Mouse (Mus musculus): ENCODE data around the gene Spsb2. TPM values are rescaled to one million over a fixed set of nuclear protein-coding genes. Genes with fewer than 3 reads are reported as not detected.

The Spsb2 gene
- 6.3 and 10.1 TPM in 2 replicates for total RNA-seq (2012; rRNA removed)

DNA sequence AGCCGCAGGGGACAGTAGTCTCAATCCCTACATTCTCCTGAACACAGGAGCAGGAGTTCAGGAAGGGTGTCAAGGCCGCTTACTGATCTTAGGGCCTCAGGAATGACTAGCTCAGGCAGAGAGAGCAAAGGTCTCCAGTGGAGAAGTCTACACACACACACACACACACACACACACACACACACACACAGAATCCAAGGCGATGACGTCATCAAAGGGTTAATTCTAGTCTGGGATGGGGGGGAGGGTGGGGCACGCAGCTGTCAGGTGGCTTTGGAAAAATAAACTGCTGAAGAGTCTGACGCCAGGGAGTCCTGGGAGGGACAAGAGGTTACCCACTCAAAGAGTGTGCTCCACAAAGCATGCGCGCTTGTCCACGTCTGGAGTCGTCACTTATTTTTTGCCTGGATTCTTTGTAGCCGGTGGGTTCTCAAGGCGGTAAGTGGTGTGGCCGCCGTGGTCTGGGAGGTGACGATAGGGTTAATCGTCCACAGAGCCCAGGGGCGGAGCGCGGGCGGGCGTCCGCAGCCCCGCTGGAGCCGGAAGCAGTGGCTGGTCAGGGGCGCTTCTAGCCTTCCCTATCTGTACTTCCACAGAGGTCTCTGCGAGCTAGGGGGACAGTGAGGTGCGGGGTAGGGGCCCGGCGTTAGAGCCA lies at the start of gene Spsb2:
Spsb2 (plus strand) TSS at position 304 of the 655 bp plus-strand sequence.
- in situ Hi-C loops (cut with MboI; ENCODE audit: low sequenced_read_pairs in 2 of 2, unreplicated experiment in 2 of 2), result no loop called here
- Histone ChIP-seq H3K4me1 (ENCODE audit: control insufficient read depth in 2 of 2, insufficient read depth in 2 of 2, low read length in 2 of 2, poor library complexity in 1 of 2) (peaks cover 0 to 19% of the 10 kb centered on the region in 2 experiments; a peak in 2 of 4 replicates), H3K4me3 (ENCODE audit: insufficient read depth in 1 of 2, low read depth in 1 of 2, low read length in 2 of 2, poor library complexity in 1 of 2, severe bottlenecking in 1 of 2) (peak within 1 kb of the TSS; percentile 77 to 80), H3K9ac (ENCODE audit: insufficient read depth, low read depth, low read length, poor library complexity, severe bottlenecking) (peak within 1 kb of the TSS; percentile 78), H3K9me3 (ENCODE audit: control insufficient read depth, insufficient read depth, low read depth, low read length) (no peaks in the 10 kb centered on the region), H3K36me3 (ENCODE audit: control insufficient read depth, insufficient read depth, low read length, poor library complexity, severe bottlenecking) (peaks cover 21% of the 10 kb centered on the region), H3K27ac (ENCODE audit: insufficient read depth, low read depth, low read length, poor library complexity, severe bottlenecking) (no peak within 1 kb of the TSS)
- no peak for TF ChIP-seq MAFK (IDR thresholded peaks at IDR 0.05; ENCODE audit: insufficient read depth, low read depth, low read length)
- TF ChIP-seq CHD2 (IDR thresholded peaks at IDR 0.05; ENCODE audit: low read depth, low read length), result no peak
- TF ChIP-seq ZNF384 (IDR thresholded peaks at IDR 0.05; ENCODE audit: low read depth, low read length), result no peak
- TF ChIP-seq ZC3H11A (IDR thresholded peaks at IDR 0.05; ENCODE audit: borderline replicate concordance, low read depth, low read length), result no peak
- TF ChIP-seq HCFC1 (IDR thresholded peaks at IDR 0.05; ENCODE audit: borderline replicate concordance, insufficient read depth, low read length), result no peak
- DNase-seq (ENCODE audit: low read depth, low spot score), result no peak

DNA sequence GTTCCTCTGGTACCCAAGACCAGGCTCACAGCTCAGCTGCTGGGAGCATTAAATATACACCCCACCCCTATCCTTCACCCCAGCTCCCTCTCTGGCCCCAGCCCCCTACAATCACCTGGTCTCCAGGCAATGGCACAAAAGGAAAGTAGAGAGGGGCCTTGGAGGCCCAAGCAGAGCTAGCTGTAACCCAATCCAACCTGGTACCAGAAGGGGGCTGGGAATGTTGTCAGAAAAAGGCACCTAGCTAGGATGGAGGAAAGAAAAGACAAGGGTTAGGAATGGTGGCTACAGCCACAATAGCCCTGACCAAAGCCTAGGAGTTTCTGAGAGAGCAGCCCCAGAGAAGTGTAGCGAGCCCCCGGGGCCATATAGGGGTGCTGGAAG lies 49.6 kb upstream of the Spsb2 start:
- Histone ChIP-seq H3K9me3 (ENCODE audit: control insufficient read depth, insufficient read depth, low read depth, low read length) (no peaks in the 10 kb centered on the region), H3K4me3 (ENCODE audit: insufficient read depth in 1 of 2, low read depth in 1 of 2, low read length in 2 of 2, poor library complexity in 1 of 2, severe bottlenecking in 1 of 2) (no peak overlapping the region), H3K36me3 (ENCODE audit: control insufficient read depth, insufficient read depth, low read length, poor library complexity, severe bottlenecking) (no peaks in the 10 kb centered on the region; the same call in 1 of the 2 replicates), H3K9ac (ENCODE audit: insufficient read depth, low read depth, low read length, poor library complexity, severe bottlenecking) (peak overlapping the region; percentile 40; the same call in 1 of the 2 replicates), H3K27ac (ENCODE audit: insufficient read depth, low read depth, low read length, poor library complexity, severe bottlenecking) (no peak overlapping the region), H3K4me1 (ENCODE audit: control insufficient read depth in 2 of 2, insufficient read depth in 2 of 2, low read length in 2 of 2, poor library complexity in 1 of 2) (peaks cover 6 to 13% of the 10 kb centered on the region in 2 experiments; a peak in 3 of 4 replicates)
- in situ Hi-C loops (cut with MboI; ENCODE audit: low sequenced_read_pairs in 2 of 2, unreplicated experiment in 2 of 2), result no loop called here
- TF ChIP-seq ZNF384 (IDR thresholded peaks at IDR 0.05; ENCODE audit: low read depth, low read length) (no peak), ZC3H11A (IDR thresholded peaks at IDR 0.05; ENCODE audit: borderline replicate concordance, low read depth, low read length) (no peak), MAFK (IDR thresholded peaks at IDR 0.05; ENCODE audit: insufficient read depth, low read depth, low read length) (no peak), CHD2 (IDR thresholded peaks at IDR 0.05; ENCODE audit: low read depth, low read length) (no peak), HCFC1 (IDR thresholded peaks at IDR 0.05; ENCODE audit: borderline replicate concordance, insufficient read depth, low read length) (no peak)
- no peak for DNase-seq (ENCODE audit: low read depth, low spot score)

DNA sequence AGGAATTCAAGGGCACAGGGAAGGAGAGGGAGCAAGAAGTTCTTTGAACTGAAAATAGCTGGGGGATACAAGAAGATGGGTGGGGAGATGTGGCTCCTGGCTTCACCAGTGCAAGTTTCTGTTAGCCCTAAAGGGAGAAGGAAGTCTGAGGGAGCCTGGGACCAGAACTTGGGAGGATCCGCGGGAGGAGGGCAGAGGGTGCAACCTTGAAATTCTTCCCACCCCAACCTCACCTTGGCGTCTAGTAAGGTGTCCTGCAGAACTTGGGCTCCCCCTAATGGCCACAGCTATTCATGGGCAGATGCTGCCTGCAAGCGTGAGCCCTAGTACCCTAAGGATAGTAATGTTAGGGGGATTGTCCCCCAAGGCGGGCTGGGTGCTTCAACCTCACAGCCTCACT lies 49.2 kb upstream of the Spsb2 start:
- in situ Hi-C loops (cut with MboI; ENCODE audit: low sequenced_read_pairs in 2 of 2, unreplicated experiment in 2 of 2), result no loop called here
- Histone ChIP-seq H3K9ac (ENCODE audit: insufficient read depth, low read depth, low read length, poor library complexity, severe bottlenecking) (peak overlapping the region; percentile 40; the same call in 1 of the 2 replicates), H3K9me3 (ENCODE audit: control insufficient read depth, insufficient read depth, low read depth, low read length) (no peaks in the 10 kb centered on the region), H3K4me3 (ENCODE audit: insufficient read depth in 1 of 2, low read depth in 1 of 2, low read length in 2 of 2, poor library complexity in 1 of 2, severe bottlenecking in 1 of 2) (peak overlapping the region in 1 of 2 experiments; percentile 23; a peak in 2 of 4 replicates), H3K4me1 (ENCODE audit: control insufficient read depth in 2 of 2, insufficient read depth in 2 of 2, low read length in 2 of 2, poor library complexity in 1 of 2) (peaks cover 4 to 13% of the 10 kb centered on the region in 2 experiments; a peak in 3 of 4 replicates), H3K36me3 (ENCODE audit: control insufficient read depth, insufficient read depth, low read length, poor library complexity, severe bottlenecking) (no peaks in the 10 kb centered on the region; the same call in 1 of the 2 replicates), H3K27ac (ENCODE audit: insufficient read depth, low read depth, low read length, poor library complexity, severe bottlenecking) (no peak overlapping the region)
- TF ChIP-seq CHD2 (IDR thresholded peaks at IDR 0.05; ENCODE audit: low read depth, low read length), result no peak
- TF ChIP-seq ZNF384 (IDR thresholded peaks at IDR 0.05; ENCODE audit: low read depth, low read length), result 0 out of 2 replicates have a peak, but pooled peaks have one; percentile 51
- peak; percentile 78 for TF ChIP-seq ZC3H11A (IDR thresholded peaks at IDR 0.05; ENCODE audit: borderline replicate concordance, low read depth, low read length)
- peak; percentile 75; the same call in 1 of the 2 replicates for TF ChIP-seq HCFC1 (IDR thresholded peaks at IDR 0.05; ENCODE audit: borderline replicate concordance, insufficient read depth, low read length)
- peak; percentile 88 for DNase-seq (ENCODE audit: low read depth, low spot score)

DNA sequence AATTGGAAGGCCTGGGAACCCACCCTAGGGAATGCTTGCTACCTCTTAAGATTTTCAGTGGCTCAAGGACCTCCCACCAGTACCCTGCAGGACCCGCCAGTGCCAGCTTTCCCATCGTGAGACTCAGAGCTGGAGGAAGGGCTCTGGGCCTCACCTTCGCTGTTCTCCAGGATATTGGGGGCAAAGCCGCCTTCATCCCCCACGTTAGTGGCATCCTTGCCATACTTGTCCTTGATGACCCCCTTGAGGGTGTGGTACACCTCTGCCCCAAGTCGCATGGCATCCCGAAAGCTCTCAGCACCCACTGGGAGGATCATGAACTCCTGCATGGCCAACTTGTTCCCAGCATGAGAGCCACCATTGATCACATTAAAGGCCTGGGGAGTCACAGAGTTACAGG lies 42.5 kb upstream of the Spsb2 start:
- no peak overlapping the region for H3K9ac ChIP-seq (ENCODE audit: insufficient read depth, low read depth, low read length, poor library complexity, severe bottlenecking)
- H3K36me3 ChIP-seq (ENCODE audit: control insufficient read depth, insufficient read depth, low read length, poor library complexity, severe bottlenecking), result no peaks in the 10 kb centered on the region; the same call in 1 of the 2 replicates
- no peak overlapping the region for H3K4me3 ChIP-seq (ENCODE audit: insufficient read depth in 1 of 2, low read depth in 1 of 2, low read length in 2 of 2, poor library complexity in 1 of 2, severe bottlenecking in 1 of 2)
- no peak for DNase-seq (ENCODE audit: low read depth, low spot score)
- TF ChIP-seq ZC3H11A (IDR thresholded peaks at IDR 0.05; ENCODE audit: borderline replicate concordance, low read depth, low read length) (no peak), HCFC1 (IDR thresholded peaks at IDR 0.05; ENCODE audit: borderline replicate concordance, insufficient read depth, low read length) (no peak), MAFK (IDR thresholded peaks at IDR 0.05; ENCODE audit: insufficient read depth, low read depth, low read length) (no peak), ZNF384 (IDR thresholded peaks at IDR 0.05; ENCODE audit: low read depth, low read length) (no peak), CHD2 (IDR thresholded peaks at IDR 0.05; ENCODE audit: low read depth, low read length) (no peak)
- H3K4me1 ChIP-seq (ENCODE audit: control insufficient read depth in 2 of 2, insufficient read depth in 2 of 2, low read length in 2 of 2, poor library complexity in 1 of 2), result peaks cover 3 to 23% of the 10 kb centered on the region in 2 experiments
- no peaks in the 10 kb centered on the region for H3K9me3 ChIP-seq (ENCODE audit: control insufficient read depth, insufficient read depth, low read depth, low read length)
- no peak overlapping the region for H3K27ac ChIP-seq (ENCODE audit: insufficient read depth, low read depth, low read length, poor library complexity, severe bottlenecking)
- in situ Hi-C loops (cut with MboI; ENCODE audit: low sequenced_read_pairs in 2 of 2, unreplicated experiment in 2 of 2), result no loop called here
